Mouse (Mus musculus): ENCODE measurements around the gene Hoxa10. TPM values are rescaled to one million over a fixed set of nuclear protein-coding genes. Genes with fewer than 3 reads are reported as not detected.
A peak's percentile ranks its signal among the peaks of the same experiment; 100 is the strongest.

Hoxa10 gene
- polyA plus RNA-seq, 1 experiment from 2014 or later: 86.6 TPM

GRCm38 (mm10) chr6:52200751-52201250, 39.9 kb downstream of the Hoxa10 start:
- H3K4me2 ChIP-seq: peak overlapping the region; percentile 97
- peak overlapping the region; percentile 66 for H3K9ac ChIP-seq
- WGBS: 6% methylated on average over 10 of the region's 10 CpGs

GRCm38 (mm10) chr6:52200073-52200750, 40.4 kb downstream of the Hoxa10 start:
- ATAC-seq (ENCODE audit: low read depth): no peak
- Histone ChIP-seq H3K27me3 (no peaks in the 10 kb centered on the region), H3K4me2 (peak overlapping the region; percentile 97), H3K27ac (replicated peaks) (peak overlapping the region; percentile 100), H3K36me3 (peaks cover 46% of the 10 kb centered on the region), H3K4me3 (peak overlapping the region; percentile 96), H3K9me3 (no peaks in the 10 kb centered on the region), H3K4me1 (replicated peaks) (peaks cover 99% of the 10 kb centered on the region), H3K9ac (peak overlapping the region; percentile 66)
- 2% methylated on average over 30 of the region's 30 CpGs for WGBS

More at GRCm38 (mm10) chr6:52200751-52201250, 39.9 kb downstream of the Hoxa10 start:
- Histone ChIP-seq H3K4me3 (peak overlapping the region; percentile 96), H3K36me3 (peaks cover 52% of the 10 kb centered on the region), H3K4me1 (replicated peaks) (peaks cover 99% of the 10 kb centered on the region), H3K27me3 (no peaks in the 10 kb centered on the region), H3K27ac (replicated peaks) (peak overlapping the region; percentile 100), H3K9me3 (no peaks in the 10 kb centered on the region)
- ATAC-seq (ENCODE audit: low read depth): no peak

GRCm38 (mm10) chr6:52197271-52197670, 43.4 kb downstream of the Hoxa10 start:
- Histone ChIP-seq H3K9me3 (no peaks in the 10 kb centered on the region), H3K27me3 (no peaks in the 10 kb centered on the region), H3K4me1 (replicated peaks) (peaks cover 99% of the 10 kb centered on the region), H3K27ac (replicated peaks) (peak overlapping the region; percentile 100), H3K9ac (peak overlapping the region; percentile 71), H3K4me2 (peak overlapping the region; percentile 97), H3K4me3 (peak overlapping the region; percentile 19), H3K36me3 (peaks cover 19% of the 10 kb centered on the region)
- 2% methylated on average over 10 of the region's 10 CpGs for WGBS
- ATAC-seq (ENCODE audit: low read depth): peak; percentile 70; the same call in 1 of the 2 replicates

- Histone ChIP-seq H3K4me2 (peak overlapping the region; percentile 97), H3K27me3 (no peaks in the 10 kb centered on the region), H3K9ac (peak overlapping the region; percentile 71), H3K4me1 (replicated peaks) (peaks cover 99% of the 10 kb centered on the region), H3K36me3 (peaks cover 16% of the 10 kb centered on the region), H3K27ac (replicated peaks) (peak overlapping the region; percentile 100), H3K4me3 (peak overlapping the region; percentile 19), H3K9me3 (no peaks in the 10 kb centered on the region)
- WGBS: 9% methylated on average over 9 of the region's 9 CpGs
- no peak for ATAC-seq (ENCODE audit: low read depth)
Measured at GRCm38 (mm10) chr6:52196811-52197210, 43.8 kb downstream of the Hoxa10 start.

GRCm38 (mm10) chr6:52194690-52195089, 46.0 kb downstream of the Hoxa10 start:
- peak overlapping the region; percentile 97 for H3K4me2 ChIP-seq
- no peaks in the 10 kb centered on the region for H3K9me3 ChIP-seq
- peak overlapping the region; percentile 65 for H3K4me3 ChIP-seq
- peaks cover 95% of the 10 kb centered on the region for H3K4me1 ChIP-seq (replicated peaks)
- H3K27ac ChIP-seq (replicated peaks): peak overlapping the region; percentile 100
- 9% methylated on average over 10 of the region's 10 CpGs for WGBS
- H3K9ac ChIP-seq: peak overlapping the region; percentile 71
- ATAC-seq (ENCODE audit: low read depth): no peak
- peaks cover 10% of the 10 kb centered on the region for H3K36me3 ChIP-seq
- H3K27me3 ChIP-seq: no peaks in the 10 kb centered on the region

- Histone ChIP-seq H3K9me3 (no peaks in the 10 kb centered on the region), H3K36me3 (peaks cover 14% of the 10 kb centered on the region), H3K4me2 (peak overlapping the region; percentile 97), H3K27me3 (no peaks in the 10 kb centered on the region), H3K27ac (replicated peaks) (peak overlapping the region; percentile 100), H3K4me1 (replicated peaks) (peaks cover 96% of the 10 kb centered on the region), H3K9ac (peak overlapping the region; percentile 71), H3K4me3 (peak overlapping the region; percentile 65)
- WGBS: 1% methylated on average over 38 of the region's 55 CpGs
- ATAC-seq (ENCODE audit: low read depth): peak; percentile 74
Measured at GRCm38 (mm10) chr6:52191860-52192550, 48.6 kb downstream of the Hoxa10 start.

GRCm38 (mm10) chr6:52190906-52191810, 49.5 kb downstream of the Hoxa10 start, which contains the start of gene Hoxa4:
TSS of gene Hoxa4 (minus strand) at chr6:52191753.
- peak within 1 kb of the TSS; percentile 65 for H3K4me3 ChIP-seq
- H3K9ac ChIP-seq: peak within 1 kb of the TSS; percentile 96
- peaks cover 96% of the 10 kb centered on the region for H3K4me1 ChIP-seq (replicated peaks)
- no peaks in the 10 kb centered on the region for H3K27me3 ChIP-seq
- no peaks in the 10 kb centered on the region for H3K9me3 ChIP-seq
- peak within 1 kb of the TSS; percentile 100 for H3K27ac ChIP-seq (replicated peaks)
- peaks cover 17% of the 10 kb centered on the region for H3K36me3 ChIP-seq
- peak within 1 kb of the TSS; percentile 97 for H3K4me2 ChIP-seq
- under 1% methylated on average over 73 of the region's 102 CpGs for WGBS
- peak; percentile 81 for ATAC-seq (ENCODE audit: low read depth)

- H3K9me3 ChIP-seq: no peaks in the 10 kb centered on the region
- peaks cover 17% of the 10 kb centered on the region for H3K36me3 ChIP-seq
- peaks cover 96% of the 10 kb centered on the region for H3K4me1 ChIP-seq (replicated peaks)
- WGBS: 2% methylated on average over 23 of the region's 23 CpGs
- ATAC-seq (ENCODE audit: low read depth): no peak; the same call in 1 of the 2 replicates
- H3K27ac ChIP-seq (replicated peaks): peak overlapping the region; percentile 100
- H3K4me2 ChIP-seq: peak overlapping the region; percentile 97
- H3K4me3 ChIP-seq: peak overlapping the region; percentile 65
- H3K27me3 ChIP-seq: no peaks in the 10 kb centered on the region
- H3K9ac ChIP-seq: peak overlapping the region; percentile 96
Measured at GRCm38 (mm10) chr6:52190410-52190809, 50.2 kb downstream of the Hoxa10 start.

GRCm38 (mm10) chr6:52189909-52190308, 50.7 kb downstream of the Hoxa10 start:
- Histone ChIP-seq H3K27me3 (no peaks in the 10 kb centered on the region), H3K36me3 (peaks cover 17% of the 10 kb centered on the region), H3K9ac (peak overlapping the region; percentile 96), H3K4me1 (replicated peaks) (peaks cover 96% of the 10 kb centered on the region), H3K4me3 (peak overlapping the region; percentile 65), H3K27ac (replicated peaks) (peak overlapping the region; percentile 100), H3K4me2 (peak overlapping the region; percentile 97), H3K9me3 (no peaks in the 10 kb centered on the region)
- WGBS: 11% methylated on average over 8 of the region's 8 CpGs
- no peak for ATAC-seq (ENCODE audit: low read depth)

GRCm38 (mm10) chr6:52189172-52189591, 51.5 kb downstream of the Hoxa10 start:
- no peaks in the 10 kb centered on the region for H3K9me3 ChIP-seq
- no peaks in the 10 kb centered on the region for H3K27me3 ChIP-seq
- peak overlapping the region; percentile 100 for H3K27ac ChIP-seq (replicated peaks)
- H3K4me3 ChIP-seq: peak overlapping the region; percentile 65; the same call in 1 of the 2 replicates
- ATAC-seq (ENCODE audit: low read depth): no peak
- WGBS: 18% methylated on average over 5 of the region's 5 CpGs
- peaks cover 17% of the 10 kb centered on the region for H3K36me3 ChIP-seq
- H3K4me2 ChIP-seq: peak overlapping the region; percentile 97
- H3K4me1 ChIP-seq (replicated peaks): peaks cover 96% of the 10 kb centered on the region
- H3K9ac ChIP-seq: peak overlapping the region; percentile 96; the same call in 1 of the 2 replicates

- Histone ChIP-seq H3K4me3 (no peak overlapping the region), H3K4me2 (peak overlapping the region; percentile 97; the same call in 1 of the 2 replicates), H3K9ac (no peak overlapping the region), H3K4me1 (replicated peaks) (peaks cover 99% of the 10 kb centered on the region), H3K27me3 (no peaks in the 10 kb centered on the region), H3K9me3 (no peaks in the 10 kb centered on the region), H3K36me3 (peaks cover 21% of the 10 kb centered on the region), H3K27ac (replicated peaks) (peak overlapping the region; percentile 65)
- no peak for ATAC-seq (ENCODE audit: low read depth)
- WGBS: 38% methylated on average over 1 of the region's 1 CpGs
Measured at GRCm38 (mm10) chr6:52186500-52186899, 54.2 kb downstream of the Hoxa10 start.
